Comparison of ENCODE assay signal across 20 mouse cellular contexts in the genomic region with DNA sequence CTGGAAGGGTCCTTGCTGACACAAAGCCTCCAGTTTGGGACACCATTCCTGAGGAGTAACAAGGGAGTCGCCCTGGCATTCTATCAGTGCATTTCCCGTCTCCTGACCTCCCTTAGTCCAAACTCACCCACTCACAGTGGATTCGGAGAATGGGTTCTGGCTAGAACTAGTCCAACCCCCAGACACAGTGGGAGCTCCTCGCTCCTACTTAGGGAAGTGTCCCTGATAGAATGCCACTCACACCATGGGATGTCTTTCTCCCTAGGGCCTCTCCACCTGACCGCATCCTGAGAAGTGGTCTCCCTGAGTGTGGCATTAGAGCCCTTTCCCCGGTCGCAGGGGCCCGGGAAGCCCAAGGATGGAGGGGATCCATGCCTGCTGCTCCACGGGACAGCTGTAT. TPM values are rescaled to one million over a fixed set of nuclear protein-coding genes. Genes with fewer than 3 reads are reported as not detected.
DNase-seq lines count a peak whose midpoint lies in the region; ATAC-seq lines count a peak whose summit lies in the region.
"Had no signal": no experiment of that assay in that cellular context is flagged by ENCODE, and none has a peak within 500 bp of the region (broad histone marks: within the 10 kb centered on the region; RNA-seq: fewer than 3 reads in every experiment).

No protein-coding gene starts in this region.

- no peaks in the 10 kb centered on the region for H3K27me3 ChIP-seq in midbrain, embryonic 11.5 days (ENCODE audit: control insufficient read depth, insufficient read depth, low read length)
- no peaks in the 10 kb centered on the region for H3K27me3 ChIP-seq in midbrain, embryonic 14.5 days (ENCODE audit: control insufficient read depth, insufficient read depth, low read length)
- H3K27me3 ChIP-seq: CH12.LX, Patski had no signal

- H3K4me3 ChIP-seq in midbrain, embryonic 11.5 days (ENCODE audit: low read depth, low read length), result no peak overlapping the region
- H3K4me3 ChIP-seq in midbrain, embryonic 14.5 days (replicated peaks; ENCODE audit: low read depth, low read length), result no peak overlapping the region

- H3K4me2 ChIP-seq in midbrain, embryonic 11.5 days, result no peak overlapping the region
- H3K4me2 ChIP-seq in midbrain, embryonic 14.5 days (ENCODE audit: low read length), result no peak overlapping the region

- H3K27ac ChIP-seq in midbrain, embryonic 11.5 days (ENCODE audit: low read depth, low read length), result no peak overlapping the region
- no peak overlapping the region for H3K27ac ChIP-seq in midbrain, embryonic 14.5 days (replicated peaks; ENCODE audit: low read depth, low read length)

- H3K9ac ChIP-seq in midbrain, embryonic 11.5 days (ENCODE audit: low read length), result no peak overlapping the region
- H3K9ac ChIP-seq in midbrain, embryonic 14.5 days (replicated peaks; ENCODE audit: low read length), result no peak overlapping the region

- no peaks in the 10 kb centered on the region for H3K4me1 ChIP-seq in midbrain, embryonic 11.5 days (ENCODE audit: control insufficient read depth, insufficient read depth, low read length)
- H3K4me1 ChIP-seq in midbrain, embryonic 14.5 days (ENCODE audit: control insufficient read depth, insufficient read depth, low read length), result no peaks in the 10 kb centered on the region

- H3K36me3 ChIP-seq in midbrain, embryonic 11.5 days (ENCODE audit: control insufficient read depth, insufficient read depth, low read length), result peaks cover 50% of the 10 kb centered on the region
- peaks cover 45% of the 10 kb centered on the region for H3K36me3 ChIP-seq in midbrain, embryonic 14.5 days (ENCODE audit: control insufficient read depth, insufficient read depth, low read length)

- DNase-seq in midbrain, embryonic 11.5 days (ENCODE audit: low spot score, missing footprints), result peak; percentile 61
- no peak for DNase-seq in midbrain, embryonic 14.5 days
- DNase-seq in ZHBTc4 (ENCODE audit: low read depth, low spot score), result peak; percentile 35
- DNase-seq: adrenal gland, adult 2 months; adrenal gland, adult 8-10 months; adrenal gland, postnatal 10 days; adrenal gland, postnatal 14 days; adrenal gland, postnatal 25 days; adrenal gland, postnatal 36 days; B cell, adult 2 months; cerebellum, adult 11 months; cerebellum, adult 11-12 months; cerebellum, adult 18-20 months; cerebellum, adult 2 months had no signal

- WGBS in midbrain, embryonic 11.5 days, result 94% methylated on average over 9 of the region's 9 CpGs
- WGBS in midbrain, embryonic 14.5 days, result 99% methylated on average over 9 of the region's 9 CpGs

- peaks cover 15% of the 10 kb centered on the region for H3K9me3 ChIP-seq in midbrain, embryonic 11.5 days (ENCODE audit: control insufficient read depth, low read length)
- peaks cover 18% of the 10 kb centered on the region for H3K9me3 ChIP-seq in midbrain, embryonic 14.5 days (ENCODE audit: control insufficient read depth, low read length)
- H3K9me3 ChIP-seq: G1E had no signal

- ATAC-seq in midbrain, embryonic 11.5 days (ENCODE audit: low FRiP score), result no peak
- ATAC-seq in midbrain, embryonic 14.5 days (ENCODE audit: low FRiP score, low TSS enrichment), result no peak
- ATAC-seq in monocyte, adult 5-6 weeks (replicated peaks; ENCODE audit: insufficient number of reproducible peaks, low FRiP score, low TSS enrichment, poor library complexity, severe bottlenecking), result no peak
- ATAC-seq: activated CD4-positive, CD25-positive, alpha-beta regulatory T cell, adult 4 months; CD4-positive, CD25-positive, alpha-beta regulatory T cell, adult 4 months; Patski had no signal

RNA-seq across cellular contexts. Expression of a gene that starts 53.0 kb away (rescaled TPM):
- 35.1 and 35.7 TPM in 2 replicates for polyA plus RNA-seq in midbrain, embryonic 11.5 days (2014; fragmentation: Nextera tagmentation; extraction: Ambion mirVana)
- polyA plus RNA-seq in midbrain, embryonic 14.5 days (2014; fragmentation: Nextera tagmentation; extraction: Ambion mirVana), result 18.2 and 23.5 TPM in 2 replicates
- 24.6 to 84.4 TPM (median 60.5 TPM) in 3 replicates for total RNA-seq in monocyte, adult 5-6 weeks (2017)
